Mouse (Mus musculus) embryo, embryonic 10.5 days (tissue): ENCODE data around the gene Cd55b.
A peak's percentile ranks its signal among the peaks of the same experiment; 100 is the strongest.
"Not testable (repeated sequence)": the region's sequence is repeated elsewhere in the genome, so short reads cannot be mapped to it uniquely, and the experiment has no call there.

Experiments used
- DNase-seq: peaks from one replicate; pipeline ENCODE4 v3.0.0-alpha.2; 2015; ENCODE audit warnings: low spot score

Gene Cd55b

GRCm38 (mm10) chr1:130422664-130423111 is at the start of gene Cd55b:
Cd55b (minus strand) TSS chr1:130423009.
- no peak for DNase-seq

- no peak for DNase-seq
Observed at GRCm38 (mm10) chr1:130470074-130470473, 47.3 kb upstream of the Cd55b start.

- DNase-seq, result no peak
Observed at GRCm38 (mm10) chr1:130467453-130467852, 44.6 kb upstream of the Cd55b start.

GRCm38 (mm10) chr1:130464173-130464572 is 41.4 kb upstream of the Cd55b start:
- no peak for DNase-seq

DNA sequence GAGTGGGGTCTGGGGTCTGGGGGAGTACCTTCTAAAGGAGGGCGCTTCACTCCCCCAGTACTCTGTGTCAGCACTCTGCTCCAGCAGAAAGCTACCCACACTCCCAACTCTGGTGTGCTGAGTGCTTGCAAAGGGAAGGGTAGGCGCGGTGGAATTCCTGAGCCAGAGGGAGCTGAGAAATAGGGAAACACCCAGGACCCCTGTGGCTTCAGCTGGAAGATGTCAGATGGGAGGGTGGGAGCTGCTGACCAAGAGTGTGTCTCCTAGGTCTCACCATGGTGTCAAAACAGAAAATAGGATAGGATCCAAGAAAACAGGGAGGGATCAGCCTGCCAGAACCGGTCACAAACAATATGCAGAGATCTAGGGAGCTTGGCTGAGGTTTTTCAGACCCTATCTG is 40.1 kb upstream of the Cd55b start:
- no peak for DNase-seq

- peak; percentile 89 for DNase-seq
Observed at GRCm38 (mm10) chr1:130462084-130462861, 39.5 kb upstream of the Cd55b start, which contains the start of gene Cd55. Cd55 (minus strand) TSS chr1:130462744.

- DNase-seq, result no peak
Observed at GRCm38 (mm10) chr1:130455111-130455510, 32.3 kb upstream of the Cd55b start.

DNA sequence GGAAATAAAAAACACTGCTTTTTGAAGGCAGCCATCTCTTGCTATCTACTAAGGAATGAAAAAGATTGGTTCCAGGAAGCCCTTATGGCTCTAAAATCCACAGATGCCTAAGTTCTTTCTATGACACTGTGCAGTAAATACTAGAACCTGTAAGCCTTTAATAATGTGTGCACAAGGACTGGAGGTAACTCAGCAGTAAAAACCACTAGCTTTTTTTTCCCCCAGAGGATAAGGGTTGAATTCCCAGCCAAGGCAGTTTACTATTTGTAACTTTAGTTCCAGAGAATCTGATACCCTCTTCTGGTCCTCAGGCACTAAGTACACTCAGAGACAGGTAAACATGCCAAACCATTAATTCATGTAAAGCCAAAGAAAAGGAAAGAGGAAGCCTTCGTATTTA is 20.1 kb upstream of the Cd55b start:
- not testable (repeated sequence) for DNase-seq

DNA sequence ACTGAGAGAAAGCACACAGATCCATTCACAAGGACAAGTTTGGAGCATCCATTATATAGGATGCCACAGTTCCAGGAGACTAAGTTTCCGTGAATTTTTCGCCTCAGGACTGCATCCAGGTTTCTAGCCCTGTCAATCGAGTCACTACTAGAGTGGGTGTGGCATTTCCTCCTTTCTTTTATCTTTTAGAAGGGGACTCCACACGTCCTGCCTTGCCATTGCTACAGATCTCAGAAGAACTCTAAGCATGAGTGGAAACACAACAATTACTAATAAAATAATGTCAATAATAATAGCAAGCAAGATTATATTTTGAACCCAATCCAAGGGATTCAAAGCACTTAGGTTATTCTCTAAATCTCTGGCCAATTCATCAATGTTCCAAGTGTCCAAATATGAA is 8.1 kb upstream of the Cd55b start:
- DNase-seq, result no peak

DNA sequence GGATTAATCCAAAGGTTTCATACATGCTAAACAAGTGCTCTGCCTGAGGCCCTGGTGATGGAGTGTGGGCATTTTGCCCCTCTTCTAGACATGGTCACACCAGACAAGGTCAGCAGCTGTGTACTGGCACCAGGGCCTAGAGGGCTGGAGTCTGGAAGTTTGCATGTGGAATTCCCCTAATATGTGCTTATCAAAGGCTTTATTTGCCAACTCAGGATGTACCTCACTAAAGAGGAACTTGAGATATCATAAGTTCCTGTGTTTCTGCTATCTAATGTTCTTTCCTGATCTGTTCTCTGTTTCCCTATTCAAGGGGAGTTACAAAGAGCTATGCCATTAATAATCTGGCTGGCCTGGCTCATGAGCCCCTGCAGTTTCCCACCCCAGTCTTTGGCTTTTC is 5.9 kb upstream of the Cd55b start:
- not testable (repeated sequence) for DNase-seq

DNA sequence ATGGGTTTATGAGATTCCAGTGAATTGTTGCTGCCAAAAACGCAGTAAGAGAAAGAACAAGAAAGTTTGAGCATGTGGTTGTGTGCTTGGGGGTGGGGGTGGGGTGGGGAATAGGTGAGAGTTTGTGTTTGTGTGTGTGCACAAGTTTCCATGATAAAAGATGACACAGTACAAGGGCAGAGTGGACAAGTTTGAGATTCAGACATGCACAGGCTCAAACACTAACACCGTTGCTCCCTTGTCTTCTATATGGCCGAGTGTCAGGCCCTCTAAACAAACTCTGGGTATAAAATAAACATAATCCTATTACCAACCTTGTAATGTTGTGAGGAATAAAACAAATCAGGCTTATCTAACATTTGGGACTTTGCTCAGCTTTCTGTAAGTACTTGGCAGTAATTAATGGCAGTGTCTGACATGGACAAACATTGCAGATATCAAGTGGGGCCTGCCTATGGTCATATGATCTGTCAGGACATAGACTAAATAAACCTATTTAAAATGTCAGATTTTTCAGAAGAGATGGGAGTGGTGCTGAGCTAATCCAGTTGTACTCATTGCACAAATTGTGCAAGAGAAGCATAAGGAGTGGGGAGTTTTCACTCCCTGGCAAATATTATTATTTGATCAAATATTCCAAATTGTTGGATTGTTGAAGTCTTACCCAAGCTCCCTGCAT is 4.5 kb upstream of the Cd55b start:
- DNase-seq, result not testable (repeated sequence)

DNA sequence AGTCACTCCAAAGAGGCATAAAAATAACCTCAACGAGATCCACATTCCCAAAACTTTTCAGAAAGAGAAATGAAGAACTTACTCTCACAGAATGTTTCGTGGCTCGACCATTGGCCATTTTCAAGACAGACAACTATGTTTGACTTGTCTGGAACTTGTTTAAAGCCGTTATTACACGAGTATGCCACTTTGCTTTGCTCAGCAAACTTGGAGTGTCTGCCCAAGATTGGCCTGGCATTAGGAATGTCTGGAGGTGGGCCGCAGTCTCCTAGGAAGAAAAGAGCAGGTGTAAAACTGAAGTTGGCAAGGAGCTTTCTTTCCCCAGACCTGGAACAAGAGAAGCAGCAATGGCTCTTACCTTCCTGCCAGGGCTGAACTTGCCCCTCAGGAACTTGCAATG is 776 bp downstream of the Cd55b start:
- DNase-seq, result not testable (repeated sequence)

DNA sequence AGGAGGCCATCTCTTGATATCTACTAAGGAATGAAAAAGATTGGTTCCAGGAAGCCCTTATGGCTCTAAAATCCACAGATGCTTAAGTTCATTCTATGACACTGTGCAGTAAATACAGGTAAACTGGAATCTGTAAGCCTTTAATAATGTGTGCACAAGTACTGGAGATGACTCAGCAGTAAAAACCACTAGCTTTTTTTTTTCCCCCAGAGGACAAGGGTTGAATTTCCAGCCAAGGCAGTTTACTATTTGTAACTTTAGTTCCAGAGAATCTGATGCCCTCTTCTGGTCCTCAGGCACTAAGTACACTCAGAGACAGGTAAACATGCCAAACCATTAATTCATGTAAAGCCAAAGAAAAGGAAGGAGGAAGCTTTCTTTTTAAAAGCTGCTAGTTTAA is 25.7 kb downstream of the Cd55b start:
- not testable (repeated sequence) for DNase-seq

- DNase-seq, result not testable (repeated sequence)
Observed at GRCm38 (mm10) chr1:130387282-130387681, 35.5 kb downstream of the Cd55b start.

GRCm38 (mm10) chr1:130377726-130378429 is 44.9 kb downstream of the Cd55b start:
- DNase-seq, result no peak

DNA sequence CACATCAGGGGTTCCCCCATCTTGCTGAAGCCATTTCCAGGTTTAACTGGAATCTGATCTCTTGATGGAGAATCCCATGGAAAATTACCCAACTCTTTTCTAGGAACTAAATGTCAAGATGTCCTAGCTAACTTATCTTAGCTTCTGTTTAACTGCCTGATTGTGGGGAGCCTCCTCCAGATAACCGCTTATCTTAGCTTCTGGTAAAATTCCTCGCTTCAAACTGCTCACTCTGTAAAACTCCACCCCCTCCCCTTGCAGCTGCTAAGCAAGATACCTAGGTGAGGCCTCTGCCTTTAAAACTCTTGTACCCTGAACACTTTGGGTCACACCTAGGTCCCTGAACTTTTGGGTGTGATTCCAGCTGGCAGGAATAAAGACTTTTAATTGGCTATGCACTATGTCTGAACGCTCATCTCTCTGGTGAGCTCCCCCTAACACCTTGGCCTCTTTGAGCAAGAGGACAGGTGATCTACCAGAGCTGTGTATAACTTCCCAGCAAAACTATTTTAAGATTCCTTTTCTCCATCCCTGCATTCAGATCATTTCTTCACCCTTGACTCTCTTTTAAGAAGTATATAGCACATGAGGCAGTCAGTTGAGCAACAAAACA is 48.5 kb downstream of the Cd55b start:
- no peak for DNase-seq

DNA sequence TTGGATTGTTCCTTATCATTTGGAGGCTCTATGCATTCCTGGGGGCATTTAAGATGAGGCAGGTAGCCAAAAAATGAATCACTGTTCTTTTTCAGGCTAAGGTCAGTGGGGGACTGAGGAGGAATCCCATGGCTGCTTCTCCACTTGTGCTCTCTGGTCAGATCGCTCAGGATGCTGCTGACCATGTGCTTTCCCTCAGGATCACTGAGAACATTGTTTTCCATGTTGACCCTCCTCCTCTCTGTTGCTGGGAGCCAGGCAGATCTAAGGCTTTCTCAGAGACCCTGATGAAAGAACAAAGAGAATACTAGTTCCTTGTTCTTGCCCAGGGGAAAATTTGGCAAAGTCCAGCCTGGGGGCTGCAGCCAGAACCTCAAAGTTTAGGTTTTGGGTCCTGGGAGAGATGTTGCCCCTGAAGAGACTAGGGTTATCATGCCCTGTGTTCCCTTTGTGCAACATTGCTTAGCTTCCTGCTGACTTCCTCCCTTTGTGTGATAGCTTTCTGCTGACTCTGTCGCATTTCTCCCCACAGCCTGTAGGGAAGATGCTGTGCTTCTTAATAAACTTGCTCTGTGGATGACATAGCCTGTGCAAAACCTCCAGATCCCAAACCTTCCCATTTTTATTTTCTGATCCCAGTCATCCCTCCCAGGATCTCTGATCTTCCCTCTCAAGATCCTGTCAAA is 49.3 kb downstream of the Cd55b start:
- DNase-seq, result no peak

- DNase-seq, result peak; percentile 90
Observed at GRCm38 (mm10) chr1:130371895-130372528, 50.8 kb downstream of the Cd55b start.

DNA sequence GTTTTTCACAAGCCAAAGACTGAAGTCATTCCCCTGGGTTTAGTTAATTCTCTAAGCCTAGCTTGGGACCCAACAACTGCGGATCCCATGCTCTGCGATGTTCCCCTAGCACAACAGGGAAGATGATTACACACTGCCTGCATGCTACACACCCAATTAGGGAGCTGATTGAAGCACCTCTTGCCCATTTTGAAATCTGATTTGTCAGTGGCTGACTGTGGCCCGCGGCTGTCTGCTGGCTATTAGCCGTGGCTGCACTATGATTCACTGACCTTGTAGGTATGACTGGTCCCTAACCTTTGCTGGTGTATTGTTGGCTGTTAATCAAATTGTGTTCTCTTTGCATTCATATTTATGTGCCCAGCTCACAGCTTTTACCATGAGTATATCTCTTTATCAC is 51.5 kb downstream of the Cd55b start:
- DNase-seq, result no peak

DNA sequence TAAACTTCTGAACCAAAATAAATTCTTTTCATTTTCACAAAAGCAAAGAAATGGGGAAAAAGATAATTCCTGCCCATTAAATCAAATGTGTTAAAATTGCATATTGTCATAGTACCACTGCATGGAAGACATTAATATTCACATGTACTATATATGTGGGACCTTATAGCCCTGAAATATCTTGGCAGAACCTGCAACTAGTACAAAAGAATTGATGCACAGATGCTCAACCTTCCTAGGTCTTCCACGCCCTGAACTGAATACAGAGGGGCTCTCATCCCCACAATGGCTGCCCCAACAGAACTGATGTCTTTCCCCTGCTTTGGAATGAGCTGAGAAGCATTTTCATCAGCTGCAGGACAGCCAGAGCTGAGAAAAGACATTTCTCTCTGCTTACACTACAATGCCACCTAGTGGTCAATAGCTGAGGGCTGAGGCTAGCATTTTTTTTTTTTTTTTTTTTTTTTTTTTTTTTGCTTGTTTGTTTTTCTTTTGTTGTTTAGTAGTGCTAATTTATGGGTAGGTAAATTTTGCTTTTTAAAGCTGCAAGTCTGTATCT is 72.7 kb downstream of the Cd55b start:
- DNase-seq, result peak; percentile 77

- peak; percentile 14 for DNase-seq
Observed at GRCm38 (mm10) chr1:130342429-130342828, 80.4 kb downstream of the Cd55b start.
